Comparison of ENCODE assay signal across 8 mouse cellular contexts in the genomic region with DNA sequence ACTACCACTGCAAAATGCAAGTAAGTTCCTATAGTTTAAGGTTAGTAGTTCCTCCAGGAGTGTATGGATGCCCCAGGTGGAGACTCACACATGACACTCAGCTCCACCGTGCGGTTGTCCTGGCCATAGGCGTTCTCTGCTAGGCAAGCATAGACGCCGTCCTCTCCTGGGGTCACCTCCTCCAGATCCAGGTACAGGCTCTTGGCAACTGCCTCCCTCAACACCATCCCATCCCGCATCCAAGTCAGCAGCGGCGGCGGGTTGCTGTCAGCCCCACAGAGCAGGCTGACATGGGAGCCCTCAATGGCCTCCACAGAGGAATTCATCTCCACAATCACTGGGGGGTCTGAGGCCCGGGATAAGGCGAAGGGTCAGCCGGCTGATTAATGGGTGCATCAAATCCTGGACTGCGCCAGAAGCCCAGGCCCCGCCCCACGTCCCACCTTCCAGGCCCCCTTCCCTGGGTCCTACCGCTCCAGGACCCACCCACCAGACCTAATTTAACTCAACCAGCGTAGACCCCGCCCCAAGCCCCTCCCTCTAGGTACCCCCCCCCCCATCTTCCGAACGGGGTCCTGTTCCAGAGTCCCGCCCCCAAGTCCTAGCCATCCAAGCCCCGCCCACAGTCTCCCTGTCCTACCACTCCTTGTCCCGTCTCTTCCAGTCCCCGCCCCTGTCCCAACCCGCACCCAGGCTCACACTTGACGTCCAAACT. TPM values are rescaled to one million over a fixed set of nuclear protein-coding genes. Genes with fewer than 3 reads are reported as not detected.
DNase-seq lines count a peak whose midpoint lies in the region; ATAC-seq and TF ChIP-seq lines count a peak whose summit lies in the region.

No protein-coding gene starts in this region.

- H3K9me3 ChIP-seq in hindbrain, embryonic 12.5 days (replicated peaks) = no peaks in the 10 kb centered on the region
- H3K9me3 ChIP-seq in liver, postnatal 0 days (ENCODE audit: low read length) = no peaks in the 10 kb centered on the region

- WGBS in hindbrain, embryonic 12.5 days = 2% methylated on average over 25 of the region's 26 CpGs
- WGBS in liver, postnatal 0 days (ENCODE audit: insufficient replicate concordance) = 9% methylated on average over 24 of the region's 26 CpGs

- H3K27me3 ChIP-seq in testis, adult 2 months (ENCODE audit: control insufficient read depth, insufficient read depth, low read length) = no peaks in the 10 kb centered on the region
- 0 out of 2 replicates have a peak, but pooled peaks cover 3% of the 10 kb centered on the region for H3K27me3 ChIP-seq in hindbrain, embryonic 12.5 days
- H3K27me3 ChIP-seq in liver, postnatal 0 days (ENCODE audit: insufficient read depth, low read length) = no peaks in the 10 kb centered on the region

- ATAC-seq in hindbrain, embryonic 12.5 days (ENCODE audit: low FRiP score) = peak; percentile 67
- peak; percentile 60; the same call in 1 of the 2 replicates for ATAC-seq in liver, postnatal 0 days
- no peak for ATAC-seq in monocyte, adult 5-6 weeks (replicated peaks; ENCODE audit: insufficient number of reproducible peaks, low FRiP score, low TSS enrichment, poor library complexity, severe bottlenecking)

- TF ChIP-seq POLR2A in testis, adult 2 months (IDR thresholded peaks at IDR 0.05; ENCODE audit: control insufficient read depth, low read depth, low read length) = no peak

- no peak for DNase-seq in testis, postnatal 14 days (ENCODE audit: low spot score)
- DNase-seq in liver, postnatal 0 days = peak; percentile 58
- DNase-seq in retina, embryonic 14.5 days (ENCODE audit: low spot score) = peak; percentile 57
- no peak for DNase-seq in T-cell, adult 2 months (ENCODE audit: low spot score)
- DNase-seq in left cerebral cortex, adult 18-20 months (ENCODE audit: low spot score in 2 of 2) = no peak

- peak overlapping the region; percentile 59 for H3K4me2 ChIP-seq in hindbrain, embryonic 12.5 days (replicated peaks)
- H3K4me2 ChIP-seq in liver, postnatal 0 days (ENCODE audit: low read depth, low read length) = peak overlapping the region; percentile 62

- H3K4me1 ChIP-seq in testis, adult 2 months (ENCODE audit: control insufficient read depth, insufficient read depth, low read length) = peaks cover 17% of the 10 kb centered on the region
- peaks cover 10% of the 10 kb centered on the region for H3K4me1 ChIP-seq in hindbrain, embryonic 12.5 days
- H3K4me1 ChIP-seq in liver, postnatal 0 days (ENCODE audit: insufficient read depth) = peaks cover 13% of the 10 kb centered on the region

- H3K27ac ChIP-seq in testis, adult 2 months (ENCODE audit: control insufficient read depth, insufficient read depth, low read depth, low read length) = peak overlapping the region; percentile 32; the same call in 1 of the 2 replicates
- no peak overlapping the region for H3K27ac ChIP-seq in hindbrain, embryonic 12.5 days
- no peak overlapping the region for H3K27ac ChIP-seq in liver, postnatal 0 days (ENCODE audit: low read depth)

- no peak overlapping the region for H3K9ac ChIP-seq in hindbrain, embryonic 12.5 days
- H3K9ac ChIP-seq in liver, postnatal 0 days (replicated peaks) = no peak overlapping the region

- TF ChIP-seq EP300 in liver, postnatal 0 days (IDR thresholded peaks at IDR 0.05; ENCODE audit: low read depth) = no peak

- no peak for TF ChIP-seq CTCF in testis, adult 2 months (IDR thresholded peaks at IDR 0.05; ENCODE audit: control insufficient read depth, insufficient read depth, insufficient replicate concordance, low read depth, low read length)
- TF ChIP-seq CTCF in liver, postnatal 0 days (IDR thresholded peaks at IDR 0.05; ENCODE audit: low read depth) = no peak

- no peaks in the 10 kb centered on the region for H3K36me3 ChIP-seq in testis, adult 2 months (ENCODE audit: control insufficient read depth, insufficient read depth, low read length)
- no peaks in the 10 kb centered on the region for H3K36me3 ChIP-seq in hindbrain, embryonic 12.5 days
- no peaks in the 10 kb centered on the region for H3K36me3 ChIP-seq in liver, postnatal 0 days (replicated peaks; ENCODE audit: insufficient read depth, low read length)

- peak overlapping the region; percentile 85 for H3K4me3 ChIP-seq in testis, adult 2 months (ENCODE audit: control insufficient read depth, low read depth, low read length)
- H3K4me3 ChIP-seq in hindbrain, embryonic 12.5 days = peak overlapping the region; percentile 25
- H3K4me3 ChIP-seq in liver, postnatal 0 days (ENCODE audit: low read depth, low read length) = no peak overlapping the region

RNA-seq across cellular contexts. Expression of a gene that starts 6.2 kb away (rescaled TPM):
- polyA plus RNA-seq in testis, adult 2 months (2012; rRNA removed) = 18.2 and 21.3 TPM in 2 replicates
- polyA plus RNA-seq in hindbrain, embryonic 12.5 days (2016; fragmentation: Nextera tagmentation; extraction: Ambion mirVana) = 0.56 and 0.61 TPM in 2 replicates
- polyA plus RNA-seq in liver, postnatal 0 days (2015; fragmentation: Nextera tagmentation; extraction: Ambion mirVana) = 0.47 and 0.51 TPM in 2 replicates
- 100 to 1,000 TPM in 1 of 2 experiments, 10 to 100 TPM in 1; 91.4 to 101 TPM for total RNA-seq in left cerebral cortex, adult 18-20 months (2021)
- total RNA-seq in monocyte, adult 5-6 weeks (2017) = 2.5 to 6.9 TPM (median 3.5 TPM) in 3 replicates

RNA-seq across cellular contexts. Expression of a gene that starts 16.0 kb away (rescaled TPM):
- polyA plus RNA-seq in testis, adult 2 months (2012; rRNA removed) = 0.38 and 1.5 TPM in 2 replicates
- not detected in 2 replicates for polyA plus RNA-seq in hindbrain, embryonic 12.5 days (2016; fragmentation: Nextera tagmentation; extraction: Ambion mirVana)
- polyA plus RNA-seq in liver, postnatal 0 days (2015; fragmentation: Nextera tagmentation; extraction: Ambion mirVana) = 0.49 TPM in 1 of 2 replicates, not detected in the other
- not detected for total RNA-seq in left cerebral cortex, adult 18-20 months (2021)
- total RNA-seq in monocyte, adult 5-6 weeks (2017) = not detected in 3 replicates

RNA-seq across cellular contexts. Expression of a gene that starts 28.3 kb away (rescaled TPM):
- 0.08 and 0.41 TPM in 2 replicates for polyA plus RNA-seq in testis, adult 2 months (2012; rRNA removed)
- not detected in 2 replicates for polyA plus RNA-seq in hindbrain, embryonic 12.5 days (2016; fragmentation: Nextera tagmentation; extraction: Ambion mirVana)
- polyA plus RNA-seq in liver, postnatal 0 days (2015; fragmentation: Nextera tagmentation; extraction: Ambion mirVana) = 1.5 and 2.2 TPM in 2 replicates
- under 1 TPM in 1 of 2 experiments, not detected in 1; 0.09 TPM for total RNA-seq in left cerebral cortex, adult 18-20 months (2021)
- total RNA-seq in monocyte, adult 5-6 weeks (2017) = 45.5 to 101 TPM (median 62.1 TPM) in 3 replicates

RNA-seq across cellular contexts. Expression of a gene that starts 35.4 kb away (rescaled TPM):
- not detected in 2 replicates for polyA plus RNA-seq in testis, adult 2 months (2012; rRNA removed)
- not detected in 2 replicates for polyA plus RNA-seq in hindbrain, embryonic 12.5 days (2016; fragmentation: Nextera tagmentation; extraction: Ambion mirVana)
- polyA plus RNA-seq in liver, postnatal 0 days (2015; fragmentation: Nextera tagmentation; extraction: Ambion mirVana) = 142 and 248 TPM in 2 replicates
- total RNA-seq in left cerebral cortex, adult 18-20 months (2021) = not detected
- not detected in 3 replicates for total RNA-seq in monocyte, adult 5-6 weeks (2017)

RNA-seq across cellular contexts. Expression of a gene that starts 47.1 kb away (rescaled TPM):
- 0.55 and 0.62 TPM in 2 replicates for polyA plus RNA-seq in testis, adult 2 months (2012; rRNA removed)
- polyA plus RNA-seq in hindbrain, embryonic 12.5 days (2016; fragmentation: Nextera tagmentation; extraction: Ambion mirVana) = not detected in 2 replicates
- polyA plus RNA-seq in liver, postnatal 0 days (2015; fragmentation: Nextera tagmentation; extraction: Ambion mirVana) = 0.06 TPM in 1 of 2 replicates, not detected in the other
- not detected for total RNA-seq in left cerebral cortex, adult 18-20 months (2021)
- 0.10 to 1.5 TPM (median 0.32 TPM) in 3 replicates for total RNA-seq in monocyte, adult 5-6 weeks (2017)

Comparison
In these comparisons a context has a peak if more than half of its experiments do, and no peak if none do; other contexts are left out.
1. DNase-seq: peak in liver, postnatal 0 days (single experiment) and retina, embryonic 14.5 days (single experiment); none in testis, postnatal 14 days (single experiment), T-cell, adult 2 months (single experiment) and left cerebral cortex, adult 18-20 months (0 of 2).
2. RNA of a gene that starts 6.2 kb away (polyA plus RNA-seq): 18.2 to 21.3 TPM in testis, adult 2 months; 0.56 to 0.61 TPM in hindbrain, embryonic 12.5 days and 0.47 to 0.51 TPM in liver, postnatal 0 days; every median in the first group is over 10 times any median in the second.